Mouse (Mus musculus): ENCODE data around the gene Nmnat3. TPM values are rescaled to one million over a fixed set of nuclear protein-coding genes. Genes with fewer than 3 reads are reported as not detected.

The Nmnat3 gene
- polyA plus RNA-seq, 1 experiment from 2014 or later = 1.6 TPM

DNA sequence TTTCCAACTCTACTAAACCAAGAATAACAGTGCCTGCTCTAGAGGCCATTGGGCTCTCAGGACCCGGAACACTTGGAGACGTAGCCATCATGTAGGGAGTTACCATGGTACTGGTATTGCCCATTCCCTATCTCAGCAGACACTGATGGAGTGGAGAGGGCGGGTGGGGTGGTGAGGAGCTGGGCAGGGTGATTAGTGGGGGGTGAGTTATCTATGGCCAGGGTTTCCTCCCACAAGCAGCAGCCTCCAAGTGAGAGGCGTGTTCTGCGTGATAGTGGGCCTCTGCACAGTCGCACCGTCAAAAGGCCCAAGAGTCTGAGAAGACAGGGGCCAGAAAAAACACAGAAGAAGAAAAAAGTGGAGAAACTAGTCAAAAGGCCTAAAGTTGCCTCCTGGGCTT lies 12.0 kb downstream of the Nmnat3 start:
- H3K4me1 ChIP-seq (ENCODE audit: control insufficient read depth, insufficient read depth, low read depth, low read length) = peaks cover 13% of the 10 kb centered on the region
- ATAC-seq = no peak
- 86% methylated on average over 7 of the region's 7 CpGs for WGBS

DNA sequence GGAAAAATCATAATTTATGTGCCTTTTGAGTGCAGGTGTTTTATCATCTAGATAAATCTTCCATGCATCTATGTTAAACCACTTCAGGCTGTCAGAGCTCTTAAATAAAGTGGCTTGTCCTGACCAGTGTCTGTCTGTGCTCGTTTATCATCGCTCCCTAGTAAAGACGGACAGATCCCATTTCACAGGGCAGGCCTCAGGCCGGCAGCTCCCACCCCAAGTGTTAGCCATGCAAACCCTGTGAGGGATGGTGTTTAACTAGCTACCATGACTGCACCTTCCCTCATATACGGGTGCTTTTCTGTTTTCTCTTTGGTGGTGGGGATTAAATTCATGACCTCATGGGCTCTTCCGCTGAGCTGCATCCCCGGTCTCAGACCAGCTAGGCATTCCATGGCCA lies 13.3 kb downstream of the Nmnat3 start:
- Histone ChIP-seq H3K4me1 (ENCODE audit: control insufficient read depth, insufficient read depth, low read depth, low read length) (peaks cover 13% of the 10 kb centered on the region), H3K27me3 (replicated peaks; ENCODE audit: control insufficient read depth, insufficient read depth, low read length) (no peaks in the 10 kb centered on the region; the same call in 1 of the 2 replicates), H3K9ac (ENCODE audit: low read depth, low read length) (no peak overlapping the region), H3K4me3 (ENCODE audit: low read length) (no peak overlapping the region), H3K9me3 (ENCODE audit: control insufficient read depth, low read length) (no peaks in the 10 kb centered on the region), H3K4me2 (ENCODE audit: low read length) (no peak overlapping the region), H3K36me3 (ENCODE audit: control insufficient read depth, insufficient read depth, low read length) (no peaks in the 10 kb centered on the region), H3K27ac (ENCODE audit: low read depth, low read length) (no peak overlapping the region)
- no peak for ATAC-seq
- WGBS = 85% methylated on average over 7 of the region's 7 CpGs

More for the DNA sequence above, 12.0 kb downstream of the Nmnat3 start:
- no peaks in the 10 kb centered on the region for H3K9me3 ChIP-seq (ENCODE audit: control insufficient read depth, low read length)
- no peak overlapping the region for H3K27ac ChIP-seq (ENCODE audit: low read depth, low read length)
- no peaks in the 10 kb centered on the region; the same call in 1 of the 2 replicates for H3K27me3 ChIP-seq (replicated peaks; ENCODE audit: control insufficient read depth, insufficient read depth, low read length)
- no peaks in the 10 kb centered on the region for H3K36me3 ChIP-seq (ENCODE audit: control insufficient read depth, insufficient read depth, low read length)
- H3K9ac ChIP-seq (ENCODE audit: low read depth, low read length) = no peak overlapping the region
- H3K4me3 ChIP-seq (ENCODE audit: low read length) = no peak overlapping the region
- H3K4me2 ChIP-seq (ENCODE audit: low read length) = no peak overlapping the region

DNA sequence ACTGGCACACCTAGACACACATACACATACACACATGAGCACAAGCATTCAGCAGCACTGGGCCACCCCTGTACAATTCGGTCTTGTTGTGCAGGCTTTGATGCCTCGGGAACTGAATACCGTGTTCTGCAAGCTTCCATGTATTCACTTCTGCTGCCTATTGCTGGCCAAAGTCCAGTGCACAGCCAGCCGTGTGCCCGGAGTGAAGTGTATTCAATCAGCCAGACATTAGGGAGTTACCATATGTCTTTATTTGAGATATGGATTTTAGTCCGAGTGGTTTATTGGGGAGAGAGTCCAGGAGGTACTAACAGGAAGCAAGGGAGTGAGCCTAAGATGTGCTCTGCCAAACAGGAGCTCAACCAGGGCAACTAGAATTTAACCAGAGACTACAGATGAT lies 19.8 kb downstream of the Nmnat3 start:
- no peak overlapping the region for H3K27ac ChIP-seq (ENCODE audit: low read depth, low read length)
- H3K4me2 ChIP-seq (ENCODE audit: low read length) = no peak overlapping the region
- no peaks in the 10 kb centered on the region for H3K9me3 ChIP-seq (ENCODE audit: control insufficient read depth, low read length)
- 66% methylated on average over 6 of the region's 6 CpGs for WGBS
- H3K4me1 ChIP-seq (ENCODE audit: control insufficient read depth, insufficient read depth, low read depth, low read length) = no peaks in the 10 kb centered on the region; the same call in 1 of the 2 replicates
- no peak for ATAC-seq
- no peak overlapping the region for H3K4me3 ChIP-seq (ENCODE audit: low read length)
- no peak overlapping the region for H3K9ac ChIP-seq (ENCODE audit: low read depth, low read length)
- H3K27me3 ChIP-seq (replicated peaks; ENCODE audit: control insufficient read depth, insufficient read depth, low read length) = no peaks in the 10 kb centered on the region
- no peaks in the 10 kb centered on the region for H3K36me3 ChIP-seq (ENCODE audit: control insufficient read depth, insufficient read depth, low read length)

DNA sequence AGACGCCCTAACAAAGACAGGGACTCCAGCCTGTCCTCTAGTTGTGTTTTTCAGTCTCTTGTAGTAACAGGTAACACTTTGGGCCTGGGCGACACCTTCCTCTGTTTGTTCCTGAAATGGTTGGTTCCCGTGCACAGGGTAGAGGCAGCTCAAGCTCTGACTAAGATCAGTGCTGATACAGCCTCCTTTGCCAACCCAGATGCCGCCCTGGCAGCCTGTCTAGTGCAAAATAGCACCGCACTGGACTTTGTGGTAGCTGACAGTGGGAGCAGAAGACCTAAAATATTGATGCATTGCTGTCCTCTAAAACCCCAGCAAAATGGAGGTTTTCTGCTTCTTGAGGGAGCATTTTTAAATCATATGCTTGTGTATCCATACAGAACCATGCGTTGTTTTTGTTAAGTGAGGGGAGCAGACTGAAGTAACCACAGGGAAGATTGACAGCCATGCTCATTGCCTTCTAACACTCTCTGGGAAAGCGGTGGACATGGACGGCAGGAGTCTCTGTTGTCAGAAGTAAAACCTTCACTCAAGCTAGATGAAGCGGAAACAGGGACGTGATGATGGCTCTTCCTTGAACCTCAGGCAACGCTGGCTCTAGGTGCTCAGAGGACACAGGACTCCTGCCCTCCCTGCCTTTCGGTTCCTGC lies 24.2 kb downstream of the Nmnat3 start:
- Histone ChIP-seq H3K4me2 (ENCODE audit: low read length) (no peak overlapping the region), H3K36me3 (ENCODE audit: control insufficient read depth, insufficient read depth, low read length) (no peaks in the 10 kb centered on the region), H3K9ac (ENCODE audit: low read depth, low read length) (no peak overlapping the region), H3K27me3 (replicated peaks; ENCODE audit: control insufficient read depth, insufficient read depth, low read length) (no peaks in the 10 kb centered on the region), H3K4me3 (ENCODE audit: low read length) (no peak overlapping the region), H3K27ac (ENCODE audit: low read depth, low read length) (no peak overlapping the region), H3K9me3 (ENCODE audit: control insufficient read depth, low read length) (no peaks in the 10 kb centered on the region), H3K4me1 (ENCODE audit: control insufficient read depth, insufficient read depth, low read depth, low read length) (no peaks in the 10 kb centered on the region; the same call in 1 of the 2 replicates)
- ATAC-seq = no peak
- 70% methylated on average over 12 of the region's 12 CpGs for WGBS

DNA sequence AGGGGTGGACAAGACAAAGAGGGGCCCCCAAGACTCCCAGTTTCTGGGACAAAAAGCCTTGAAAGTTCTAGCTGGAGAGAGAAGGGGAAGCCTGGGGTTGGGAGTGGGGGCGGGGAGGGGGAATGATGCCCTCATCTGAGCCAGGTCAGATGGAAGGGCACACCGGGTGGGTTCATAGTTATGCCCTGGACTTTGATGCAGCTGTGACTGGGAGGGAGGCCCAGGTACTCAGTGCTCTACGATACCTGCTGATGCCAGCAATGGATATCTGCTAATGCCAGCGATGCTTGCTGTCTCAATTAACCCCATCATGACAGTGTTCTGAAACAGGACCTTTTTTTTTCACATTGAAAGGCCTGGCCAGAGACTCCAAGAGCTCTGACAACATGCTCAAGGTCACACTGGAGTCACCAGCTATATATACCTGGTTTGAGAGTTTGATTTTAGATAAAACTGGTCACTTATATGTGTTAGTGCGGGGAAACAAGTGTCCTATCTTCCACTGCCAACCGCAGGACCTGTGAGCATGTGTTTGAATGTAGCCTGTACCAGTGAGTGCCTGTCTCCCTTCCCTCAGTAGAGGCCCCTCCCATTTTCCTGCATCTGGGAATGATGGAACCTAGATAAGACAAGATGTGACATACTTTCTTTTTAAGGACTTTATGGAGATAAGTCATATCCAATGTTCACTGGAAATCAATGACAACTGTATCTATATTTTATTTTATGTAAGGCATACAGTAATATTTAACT lies 25.6 kb downstream of the Nmnat3 start:
- no peak overlapping the region for H3K27ac ChIP-seq (ENCODE audit: low read depth, low read length)
- no peak overlapping the region for H3K9ac ChIP-seq (ENCODE audit: low read depth, low read length)
- no peak overlapping the region for H3K4me3 ChIP-seq (ENCODE audit: low read length)
- no peak for ATAC-seq
- H3K4me2 ChIP-seq (ENCODE audit: low read length) = no peak overlapping the region
- 83% methylated on average over 6 of the region's 6 CpGs for WGBS
- no peaks in the 10 kb centered on the region; the same call in 1 of the 2 replicates for H3K4me1 ChIP-seq (ENCODE audit: control insufficient read depth, insufficient read depth, low read depth, low read length)
- no peaks in the 10 kb centered on the region for H3K27me3 ChIP-seq (replicated peaks; ENCODE audit: control insufficient read depth, insufficient read depth, low read length)
- no peaks in the 10 kb centered on the region for H3K9me3 ChIP-seq (ENCODE audit: control insufficient read depth, low read length)
- H3K36me3 ChIP-seq (ENCODE audit: control insufficient read depth, insufficient read depth, low read length) = no peaks in the 10 kb centered on the region

DNA sequence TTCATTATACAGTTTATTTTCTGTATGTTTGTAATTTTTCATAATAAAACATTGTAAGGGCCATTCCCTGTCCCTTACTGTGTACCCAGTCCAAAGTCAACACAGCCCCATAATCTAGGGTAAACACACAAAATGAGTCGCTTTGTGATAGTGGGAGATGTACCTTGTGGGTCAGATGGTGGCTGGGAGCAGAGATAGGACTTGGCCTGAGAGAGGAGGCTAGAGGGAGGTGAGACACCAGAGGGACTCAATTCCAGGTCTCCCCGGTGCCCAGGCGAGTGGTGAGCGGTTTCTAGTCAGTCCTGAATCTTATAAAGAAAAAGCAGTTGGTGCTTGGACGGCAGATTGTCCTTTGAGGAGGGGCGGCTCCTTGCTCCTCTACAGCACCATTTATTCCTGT lies 26.4 kb downstream of the Nmnat3 start:
- no peak for ATAC-seq
- 86% methylated on average over 6 of the region's 6 CpGs for WGBS
- no peaks in the 10 kb centered on the region for H3K9me3 ChIP-seq (ENCODE audit: control insufficient read depth, low read length)
- no peaks in the 10 kb centered on the region for H3K36me3 ChIP-seq (ENCODE audit: control insufficient read depth, insufficient read depth, low read length)
- no peak overlapping the region for H3K27ac ChIP-seq (ENCODE audit: low read depth, low read length)
- no peak overlapping the region for H3K4me3 ChIP-seq (ENCODE audit: low read length)
- H3K27me3 ChIP-seq (replicated peaks; ENCODE audit: control insufficient read depth, insufficient read depth, low read length) = no peaks in the 10 kb centered on the region
- H3K4me1 ChIP-seq (ENCODE audit: control insufficient read depth, insufficient read depth, low read depth, low read length) = no peaks in the 10 kb centered on the region; the same call in 1 of the 2 replicates
- no peak overlapping the region for H3K4me2 ChIP-seq (ENCODE audit: low read length)
- no peak overlapping the region for H3K9ac ChIP-seq (ENCODE audit: low read depth, low read length)

DNA sequence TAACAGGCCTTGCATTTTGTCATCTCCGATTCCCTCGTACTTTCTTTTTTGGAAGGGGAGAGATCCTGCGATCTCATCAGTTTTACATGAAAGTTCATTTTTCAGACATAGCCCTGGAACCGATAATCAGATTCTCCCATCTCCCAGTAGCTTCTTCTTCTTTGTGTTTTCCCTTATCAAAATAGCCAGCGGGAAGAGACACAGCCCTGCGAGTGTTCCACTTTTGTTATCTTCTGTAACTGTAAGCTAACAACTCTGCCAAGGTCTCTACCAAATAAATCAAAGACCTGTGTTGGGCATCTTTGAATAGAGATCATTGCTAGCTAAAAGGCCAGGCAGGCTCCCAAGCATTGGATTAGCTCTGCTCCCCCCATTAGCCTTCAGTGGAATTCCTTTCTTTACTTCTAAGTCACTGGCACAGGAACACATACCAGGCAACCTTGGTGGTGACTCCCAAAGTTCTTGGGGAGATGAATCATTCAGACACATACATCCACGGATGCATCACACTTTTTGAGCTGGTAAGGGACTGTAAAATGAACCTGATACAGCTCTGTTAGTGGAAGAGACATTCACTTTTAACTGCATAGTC lies 26.9 kb downstream of the Nmnat3 start:
- ATAC-seq = no peak
- Histone ChIP-seq H3K27me3 (replicated peaks; ENCODE audit: control insufficient read depth, insufficient read depth, low read length) (no peaks in the 10 kb centered on the region), H3K4me3 (ENCODE audit: low read length) (no peak overlapping the region), H3K9me3 (ENCODE audit: control insufficient read depth, low read length) (no peaks in the 10 kb centered on the region), H3K27ac (ENCODE audit: low read depth, low read length) (no peak overlapping the region), H3K4me1 (ENCODE audit: control insufficient read depth, insufficient read depth, low read depth, low read length) (no peaks in the 10 kb centered on the region; the same call in 1 of the 2 replicates), H3K4me2 (ENCODE audit: low read length) (no peak overlapping the region), H3K9ac (ENCODE audit: low read depth, low read length) (no peak overlapping the region), H3K36me3 (ENCODE audit: control insufficient read depth, insufficient read depth, low read length) (no peaks in the 10 kb centered on the region)
- 83% methylated on average over 7 of the region's 7 CpGs for WGBS

DNA sequence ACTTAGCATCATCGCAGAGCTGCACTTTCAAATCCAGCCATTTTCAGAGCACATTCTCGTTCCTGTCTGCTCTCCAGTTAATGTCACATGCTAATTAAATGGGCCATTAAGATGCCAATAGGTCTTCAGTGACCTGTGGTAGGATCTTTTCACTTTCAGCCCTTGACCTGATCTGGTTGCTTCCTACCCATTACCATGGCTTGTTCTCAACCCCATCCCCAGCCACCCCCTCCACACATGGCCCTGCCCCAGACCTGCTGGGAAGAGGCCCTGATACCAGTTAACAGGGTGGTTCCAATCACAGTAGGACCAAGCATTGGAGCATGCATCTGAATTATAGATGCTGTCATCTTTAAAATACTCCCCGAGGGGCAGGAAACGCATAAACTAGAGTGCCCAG lies 30.7 kb downstream of the Nmnat3 start:
- WGBS = 59% methylated on average over 4 of the region's 4 CpGs

DNA sequence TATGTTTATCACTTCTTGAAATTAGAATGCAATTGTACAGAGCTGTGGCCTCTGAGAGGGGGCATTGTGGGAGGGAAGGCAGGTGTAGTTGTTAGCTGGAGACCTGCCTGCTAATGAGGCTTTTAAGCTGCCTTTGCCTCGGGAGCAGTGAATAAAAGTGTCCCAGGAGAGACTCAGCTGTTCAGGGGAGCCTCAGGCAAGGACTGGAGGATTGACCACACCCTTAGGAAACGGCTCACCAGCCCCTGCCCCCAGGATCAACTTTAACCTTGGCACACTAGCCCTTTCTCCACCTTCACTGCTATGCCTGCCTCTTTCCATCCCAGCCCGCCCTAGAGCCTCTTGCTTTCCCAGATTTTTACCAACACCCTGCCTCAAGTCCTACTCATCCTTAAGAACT lies 31.6 kb downstream of the Nmnat3 start:
- no peak overlapping the region for H3K9ac ChIP-seq (ENCODE audit: low read depth, low read length)
- H3K27ac ChIP-seq (ENCODE audit: low read depth, low read length) = no peak overlapping the region
- no peaks in the 10 kb centered on the region for H3K36me3 ChIP-seq (ENCODE audit: control insufficient read depth, insufficient read depth, low read length)
- H3K4me1 ChIP-seq (ENCODE audit: control insufficient read depth, insufficient read depth, low read depth, low read length) = no peaks in the 10 kb centered on the region; the same call in 1 of the 2 replicates
- H3K4me2 ChIP-seq (ENCODE audit: low read length) = no peak overlapping the region
- no peak for ATAC-seq
- peaks cover 3% of the 10 kb centered on the region; the same call in 1 of the 2 replicates for H3K9me3 ChIP-seq (ENCODE audit: control insufficient read depth, low read length)
- H3K27me3 ChIP-seq (replicated peaks; ENCODE audit: control insufficient read depth, insufficient read depth, low read length) = no peaks in the 10 kb centered on the region
- no peak overlapping the region for H3K4me3 ChIP-seq (ENCODE audit: low read length)
- 36% methylated on average over 3 of the region's 3 CpGs for WGBS

More for the DNA sequence above, 30.7 kb downstream of the Nmnat3 start:
- H3K4me3 ChIP-seq (ENCODE audit: low read length) = no peak overlapping the region
- H3K9ac ChIP-seq (ENCODE audit: low read depth, low read length) = no peak overlapping the region
- no peak overlapping the region for H3K4me2 ChIP-seq (ENCODE audit: low read length)
- H3K4me1 ChIP-seq (ENCODE audit: control insufficient read depth, insufficient read depth, low read depth, low read length) = no peaks in the 10 kb centered on the region; the same call in 1 of the 2 replicates
- no peaks in the 10 kb centered on the region for H3K27me3 ChIP-seq (replicated peaks; ENCODE audit: control insufficient read depth, insufficient read depth, low read length)
- H3K36me3 ChIP-seq (ENCODE audit: control insufficient read depth, insufficient read depth, low read length) = no peaks in the 10 kb centered on the region
- H3K27ac ChIP-seq (ENCODE audit: low read depth, low read length) = no peak overlapping the region
- ATAC-seq = no peak
- peaks cover 3% of the 10 kb centered on the region; the same call in 1 of the 2 replicates for H3K9me3 ChIP-seq (ENCODE audit: control insufficient read depth, low read length)

All from hindbrain, embryonic 16.5 days (tissue).